8 mouse cellular contexts compared by ENCODE assay signal in genomic region chr9:44652027-44652426, GRCm38 (mm10). TPM values are rescaled to one million over a fixed set of nuclear protein-coding genes. Genes with fewer than 3 reads are reported as not detected.
A peak's percentile ranks its signal among the peaks of the same experiment; 100 is the strongest.
DNase-seq lines count a peak whose midpoint lies in the region; ATAC-seq and TF ChIP-seq lines count a peak whose summit lies in the region.

No protein-coding gene starts in this region.

- no peak overlapping the region for H3K27ac ChIP-seq in embryonic facial prominence, embryonic 14.5 days (replicated peaks; ENCODE audit: low read depth, low read length)
- no peak overlapping the region for H3K27ac ChIP-seq in heart, embryonic 12.5 days (ENCODE audit: poor library complexity, severe bottlenecking)
- H3K27ac ChIP-seq in kidney, embryonic 16.5 days (ENCODE audit: low read length), result no peak overlapping the region
- no peak overlapping the region for H3K27ac ChIP-seq in liver, embryonic 12.5 days
- no peak overlapping the region for H3K27ac ChIP-seq in stomach, postnatal 0 days (replicated peaks)

- ATAC-seq in embryonic facial prominence, embryonic 14.5 days (ENCODE audit: low read depth), result peak; percentile 81
- ATAC-seq in heart, embryonic 12.5 days (ENCODE audit: insufficient number of reproducible peaks, low FRiP score), result 0 out of 2 replicates have a peak, but pooled peaks have one; percentile 43
- ATAC-seq in kidney, embryonic 16.5 days (ENCODE audit: low FRiP score, low TSS enrichment), result peak; percentile 76
- ATAC-seq in liver, embryonic 12.5 days, result peak; percentile 51; the same call in 1 of the 2 replicates
- ATAC-seq in stomach, postnatal 0 days (ENCODE audit: low FRiP score, low TSS enrichment), result peak; percentile 83

- no peak for TF ChIP-seq EP300 in stomach, postnatal 0 days (optimal IDR thresholded peaks at IDR 0.05)

- no peak overlapping the region for H3K4me3 ChIP-seq in embryonic facial prominence, embryonic 14.5 days (ENCODE audit: low read depth, low read length)
- no peak overlapping the region for H3K4me3 ChIP-seq in heart, embryonic 12.5 days
- H3K4me3 ChIP-seq in kidney, embryonic 16.5 days (ENCODE audit: low read length), result no peak overlapping the region
- no peak overlapping the region for H3K4me3 ChIP-seq in liver, embryonic 12.5 days
- H3K4me3 ChIP-seq in stomach, postnatal 0 days (ENCODE audit: low read depth, low read length), result no peak overlapping the region

- no peak overlapping the region for H3K9ac ChIP-seq in embryonic facial prominence, embryonic 14.5 days (ENCODE audit: low read depth, low read length)
- no peak overlapping the region for H3K9ac ChIP-seq in heart, embryonic 12.5 days
- no peak overlapping the region for H3K9ac ChIP-seq in kidney, embryonic 16.5 days (replicated peaks; ENCODE audit: low read length)
- no peak overlapping the region for H3K9ac ChIP-seq in liver, embryonic 12.5 days
- H3K9ac ChIP-seq in stomach, postnatal 0 days (ENCODE audit: low read length), result no peak overlapping the region

- peak; percentile 94 for TF ChIP-seq CTCF in stomach, postnatal 0 days (IDR thresholded peaks at IDR 0.05; ENCODE audit: low read depth)

- no peak overlapping the region for H3K4me2 ChIP-seq in embryonic facial prominence, embryonic 14.5 days (ENCODE audit: low read depth, low read length)
- H3K4me2 ChIP-seq in heart, embryonic 12.5 days, result no peak overlapping the region
- H3K4me2 ChIP-seq in kidney, embryonic 16.5 days (replicated peaks; ENCODE audit: low read depth, low read length), result no peak overlapping the region
- no peak overlapping the region for H3K4me2 ChIP-seq in liver, embryonic 12.5 days
- no peak overlapping the region for H3K4me2 ChIP-seq in stomach, postnatal 0 days (replicated peaks; ENCODE audit: low read depth)

- no peaks in the 10 kb centered on the region for H3K9me3 ChIP-seq in embryonic facial prominence, embryonic 14.5 days (ENCODE audit: control insufficient read depth, low read length)
- H3K9me3 ChIP-seq in heart, embryonic 12.5 days (replicated peaks), result no peaks in the 10 kb centered on the region
- no peaks in the 10 kb centered on the region for H3K9me3 ChIP-seq in kidney, embryonic 16.5 days (ENCODE audit: low read length)
- H3K9me3 ChIP-seq in liver, embryonic 12.5 days (replicated peaks), result no peaks in the 10 kb centered on the region
- H3K9me3 ChIP-seq in stomach, postnatal 0 days (ENCODE audit: control insufficient read depth, low read length), result no peaks in the 10 kb centered on the region

- peaks cover 5% of the 10 kb centered on the region; the same call in 1 of the 2 replicates for H3K4me1 ChIP-seq in embryonic facial prominence, embryonic 14.5 days (ENCODE audit: control insufficient read depth, insufficient read depth, low read length)
- H3K4me1 ChIP-seq in heart, embryonic 12.5 days (replicated peaks), result 0 out of 2 replicates have a peak, but pooled peaks cover 3% of the 10 kb centered on the region
- H3K4me1 ChIP-seq in kidney, embryonic 16.5 days (ENCODE audit: insufficient read depth, low read length), result peaks cover 5% of the 10 kb centered on the region; the same call in 1 of the 2 replicates
- peaks cover 8% of the 10 kb centered on the region for H3K4me1 ChIP-seq in liver, embryonic 12.5 days
- 0 out of 2 replicates have a peak, but pooled peaks cover 3% of the 10 kb centered on the region for H3K4me1 ChIP-seq in stomach, postnatal 0 days (replicated peaks; ENCODE audit: control insufficient read depth, insufficient read depth)

- DNase-seq in B cell, adult 2 months, result peak; percentile 84 to 86
- peak; percentile 82 for DNase-seq in adrenal gland, postnatal 25 days
- peak; percentile 73 for DNase-seq in embryonic facial prominence, embryonic 14.5 days (ENCODE audit: low spot score)
- peak; percentile 59 to 77 for DNase-seq in natural killer cell, adult 2 months (ENCODE audit: low spot score in 2 of 2)
- peak; percentile 72 for DNase-seq in stomach, postnatal 0 days (ENCODE audit: low spot score)

- H3K36me3 ChIP-seq in embryonic facial prominence, embryonic 14.5 days (ENCODE audit: control insufficient read depth, insufficient read depth, low read length), result no peaks in the 10 kb centered on the region
- H3K36me3 ChIP-seq in heart, embryonic 12.5 days, result no peaks in the 10 kb centered on the region
- H3K36me3 ChIP-seq in kidney, embryonic 16.5 days (ENCODE audit: insufficient read depth, low read length), result no peaks in the 10 kb centered on the region
- H3K36me3 ChIP-seq in liver, embryonic 12.5 days, result no peaks in the 10 kb centered on the region
- H3K36me3 ChIP-seq in stomach, postnatal 0 days (ENCODE audit: control insufficient read depth, insufficient read depth, low read length), result no peaks in the 10 kb centered on the region

- H3K27me3 ChIP-seq in embryonic facial prominence, embryonic 14.5 days (replicated peaks; ENCODE audit: control insufficient read depth, insufficient read depth, low read length), result no peaks in the 10 kb centered on the region
- H3K27me3 ChIP-seq in heart, embryonic 12.5 days (replicated peaks), result 0 out of 2 replicates have a peak, but pooled peaks cover 14% of the 10 kb centered on the region
- no peaks in the 10 kb centered on the region for H3K27me3 ChIP-seq in kidney, embryonic 16.5 days (ENCODE audit: insufficient read depth, low read length)
- H3K27me3 ChIP-seq in liver, embryonic 12.5 days (replicated peaks), result peaks cover 19% of the 10 kb centered on the region
- no peaks in the 10 kb centered on the region for H3K27me3 ChIP-seq in stomach, postnatal 0 days (ENCODE audit: control insufficient read depth, insufficient read depth, low read length)

- WGBS in embryonic facial prominence, embryonic 14.5 days, result 14% methylated on average over 8 of the region's 8 CpGs
- 7% methylated on average over 8 of the region's 8 CpGs for WGBS in heart, embryonic 12.5 days
- 11% methylated on average over 8 of the region's 8 CpGs for WGBS in kidney, embryonic 16.5 days
- WGBS in liver, embryonic 12.5 days (ENCODE audit: insufficient replicate concordance), result 10% methylated on average over 8 of the region's 8 CpGs
- 13% methylated on average over 8 of the region's 8 CpGs for WGBS in stomach, postnatal 0 days

RNA-seq across cellular contexts. Expression of gene Treh, which starts 21.0 kb away (rescaled TPM):
- total RNA-seq in adrenal gland, postnatal 25 days (2021), result not detected in 2 replicates
- polyA plus RNA-seq in embryonic facial prominence, embryonic 14.5 days (2014; fragmentation: Nextera tagmentation; extraction: Ambion mirVana), result not detected in 2 replicates
- not detected in 2 replicates for polyA plus RNA-seq in heart, embryonic 12.5 days (2016; fragmentation: Nextera tagmentation; extraction: Ambion mirVana)
- 0.17 TPM in 1 of 2 replicates, not detected in the other for polyA plus RNA-seq in kidney, embryonic 16.5 days (2015; fragmentation: Nextera tagmentation; extraction: Ambion mirVana)
- not detected in 2 replicates for polyA plus RNA-seq in liver, embryonic 12.5 days (2016; fragmentation: Nextera tagmentation; extraction: Ambion mirVana)
- not detected in 2 replicates for polyA plus RNA-seq in stomach, postnatal 0 days (2015; fragmentation: Nextera tagmentation; extraction: Ambion mirVana)

RNA-seq across cellular contexts. Expression of gene Ddx6, which starts 47.3 kb away (rescaled TPM):
- 126 and 145 TPM in 2 replicates for total RNA-seq in adrenal gland, postnatal 25 days (2021)
- polyA plus RNA-seq in embryonic facial prominence, embryonic 14.5 days (2014; fragmentation: Nextera tagmentation; extraction: Ambion mirVana), result 16.1 and 18.2 TPM in 2 replicates
- 12.4 and 13.5 TPM in 2 replicates for polyA plus RNA-seq in heart, embryonic 12.5 days (2016; fragmentation: Nextera tagmentation; extraction: Ambion mirVana)
- 11.2 and 13.9 TPM in 2 replicates for polyA plus RNA-seq in kidney, embryonic 16.5 days (2015; fragmentation: Nextera tagmentation; extraction: Ambion mirVana)
- polyA plus RNA-seq in liver, embryonic 12.5 days (2016; fragmentation: Nextera tagmentation; extraction: Ambion mirVana), result 9.3 and 10.0 TPM in 2 replicates
- 7.9 and 10.4 TPM in 2 replicates for polyA plus RNA-seq in stomach, postnatal 0 days (2015; fragmentation: Nextera tagmentation; extraction: Ambion mirVana)
